Mouse (Mus musculus): ENCODE results near the gene Cenpx.

Cenpx gene

GRCm38 (mm10) chr11:120726243-120727168, 13.0 kb upstream of the Cenpx start:
- DNase-seq (ENCODE audit: low read depth, low spot score) = no peak

- DNase-seq (ENCODE audit: low read depth, low spot score) = no peak
These were observed 10.0 kb upstream of the Cenpx start for GRCm38 (mm10) chr11:120723509-120723908.

GRCm38 (mm10) chr11:120722761-120723382, 9.3 kb upstream of the Cenpx start:
- DNase-seq (ENCODE audit: low read depth, low spot score) = no peak

- DNase-seq (ENCODE audit: low read depth, low spot score) = no peak
These were observed 8.6 kb upstream of the Cenpx start for GRCm38 (mm10) chr11:120722067-120722630.

- peak; percentile 65 for DNase-seq (ENCODE audit: low read depth, low spot score)
These were observed 7.9 kb upstream of the Cenpx start, which contains the start of gene Rac3 for GRCm38 (mm10) chr11:120721124-120722066. Rac3 (plus strand) TSS chr11:120721470.

GRCm38 (mm10) chr11:120720450-120720849, 6.9 kb upstream of the Cenpx start:
- peak; percentile 94 for DNase-seq (ENCODE audit: low read depth, low spot score)

GRCm38 (mm10) chr11:120719841-120720376, 6.4 kb upstream of the Cenpx start:
- DNase-seq (ENCODE audit: low read depth, low spot score) = no peak

GRCm38 (mm10) chr11:120719242-120719641, 5.7 kb upstream of the Cenpx start:
- DNase-seq (ENCODE audit: low read depth, low spot score) = no peak

- no peak for DNase-seq (ENCODE audit: low read depth, low spot score)
These were observed 1.6 kb upstream of the Cenpx start for GRCm38 (mm10) chr11:120715131-120715530.

GRCm38 (mm10) chr11:120714546-120714945, 1.0 kb upstream of the Cenpx start:
- DNase-seq (ENCODE audit: low read depth, low spot score) = no peak

GRCm38 (mm10) chr11:120712771-120713568, 568 bp downstream of the Cenpx start:
- peak; percentile 87 for DNase-seq (ENCODE audit: low read depth, low spot score)

- no peak for DNase-seq (ENCODE audit: low read depth, low spot score)
These were observed 1.4 kb downstream of the Cenpx start for GRCm38 (mm10) chr11:120711980-120712604.

GRCm38 (mm10) chr11:120710672-120711071, 2.9 kb downstream of the Cenpx start:
- no peak for DNase-seq (ENCODE audit: low read depth, low spot score)

GRCm38 (mm10) chr11:120709551-120709950, 4.0 kb downstream of the Cenpx start:
- DNase-seq (ENCODE audit: low read depth, low spot score) = no peak

- DNase-seq (ENCODE audit: low read depth, low spot score) = no peak
These were observed 5.6 kb downstream of the Cenpx start for GRCm38 (mm10) chr11:120707969-120708368.

GRCm38 (mm10) chr11:120707225-120707624, 6.3 kb downstream of the Cenpx start:
- DNase-seq (ENCODE audit: low read depth, low spot score) = no peak

- DNase-seq (ENCODE audit: low read depth, low spot score) = no peak
These were observed 7.4 kb downstream of the Cenpx start for GRCm38 (mm10) chr11:120706120-120706519.

GRCm38 (mm10) chr11:120704486-120705325, 8.8 kb downstream of the Cenpx start:
- no peak for DNase-seq (ENCODE audit: low read depth, low spot score)

All from CD4-positive, CD25-positive, alpha-beta regulatory T cell, adult 2 months (primary cell).